Mouse (Mus musculus): ENCODE measurements around the gene Utrn.

DNA sequence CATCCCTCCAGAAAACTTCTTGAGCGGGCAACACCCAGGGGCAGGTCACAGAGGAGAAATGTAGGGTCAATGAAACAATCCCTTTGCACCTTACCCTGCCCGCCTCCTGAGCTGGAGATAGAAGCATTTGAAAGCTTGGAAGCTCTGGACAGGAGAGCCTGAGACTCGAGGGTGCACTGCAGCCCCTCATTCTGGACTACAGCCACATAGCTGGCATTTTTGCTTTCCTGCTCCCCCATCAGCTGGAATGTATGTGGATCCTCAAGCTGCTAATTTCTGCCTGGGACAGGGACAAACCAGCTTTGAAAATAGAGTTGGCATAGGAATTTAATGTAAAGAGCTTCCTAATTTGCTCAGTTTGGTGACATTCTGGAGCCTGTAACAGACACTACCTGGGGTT lies 165.6 kb downstream of the Utrn start:
- TF ChIP-seq CTCF (IDR thresholded peaks at IDR 0.05; ENCODE audit: control insufficient read depth, insufficient read depth, insufficient replicate concordance, low read depth, low read length) (no peak), POLR2A (IDR thresholded peaks at IDR 0.05; ENCODE audit: control insufficient read depth, low read depth, low read length) (no peak)

Measured in testis, adult 2 months (tissue).